Mouse (Mus musculus) liver, adult 2 months (tissue): ENCODE measurements around the gene Hexa. TPM values are rescaled to one million over a fixed set of nuclear protein-coding genes. Genes with fewer than 3 reads are reported as not detected.

Experiments
- DNase-seq: peaks from one replicate; pipeline ENCODE4 v3.0.0-alpha.2; 2011; ENCODE audit warnings: low read depth, low spot score; ENCODE audit errors: extremely low read depth
- H3K27ac ChIP-seq: fragments of 200-500 bp; replicated peaks from 2 replicates; pipeline ENCODE4 v1.5.1; 2012; ENCODE audit warnings: low read depth, mild to moderate bottlenecking, control low read depth, inconsistent platforms, low read length; ENCODE audit not compliant: insufficient read depth
- H3K27me3 ChIP-seq: fragments of 200-500 bp; 2 replicates; pipeline ENCODE4 v1.6.1; 2012; ENCODE audit warnings: mild to moderate bottlenecking, moderate library complexity, low read length, inconsistent platforms; ENCODE audit not compliant: control insufficient read depth, insufficient read depth
- H3K36me3 ChIP-seq: fragments of 200-500 bp; 2 replicates; pipeline ENCODE4 v1.6.1; 2012; ENCODE audit warnings: low read length, inconsistent platforms; ENCODE audit not compliant: control insufficient read depth, insufficient read depth
- H3K4me1 ChIP-seq: fragments of 200-500 bp; 2 replicates; pipeline ENCODE4 v1.6.1; 2011; ENCODE audit warnings: low read length; ENCODE audit not compliant: control insufficient read depth, insufficient read depth
- H3K4me3 ChIP-seq: fragments of 200-500 bp; 2 replicates; pipeline ENCODE4 v1.5.1; 2011; ENCODE audit warnings: low read depth, mild to moderate bottlenecking, control low read depth, low read length, moderate library complexity; ENCODE audit not compliant: insufficient read depth
- H3K79me2 ChIP-seq: fragments of 200-500 bp; 2 replicates; pipeline ENCODE4 v1.6.1; 2012; ENCODE audit warnings: inconsistent platforms, mild to moderate bottlenecking, low read length, moderate library complexity; ENCODE audit not compliant: control insufficient read depth, insufficient read depth
- H3K9ac ChIP-seq: fragments of 200-500 bp; 2 replicates; pipeline ENCODE4 v1.6.1; 2012; ENCODE audit warnings: low read depth, mild to moderate bottlenecking, control low read depth, inconsistent platforms, low read length
- CTCF ChIP-seq: fragments of 200-500 bp; IDR thresholded peaks from 2 replicates; pipeline ENCODE4 v1.5.1; 2011; ENCODE audit warnings: low read depth, low read length, control low read depth
- POLR2A ChIP-seq: fragments of 200-500 bp; IDR thresholded peaks from 2 replicates; pipeline ENCODE4 v1.6.1; 2011; ENCODE audit warnings: low read length, control low read depth; ENCODE audit not compliant: insufficient read depth; ENCODE audit errors: extremely low read depth
- WGBS: fragments of 180-500 bp; shearing (Covaris S2); methylation state at CpG from one replicate; pipeline ENCODE4 v1.1.7; 2018; 5-methylcytosine and 5-hydroxymethylcytosine counted together
- polyA plus RNA-seq: library from polyadenylated mRNA; depleted of rRNA; stranded (reverse); fragments of >200 nt; gene quantifications from 2 replicates; pipeline ENCODE4 v1.2.3, GENCODE M21; 2012; rRNA removed
- total RNA-seq: library from RNA; depleted of rRNA; stranded (reverse); fragments of >200 nt; gene quantifications from 2 replicates; pipeline ENCODE4 v1.2.3, GENCODE M21; 2014; rRNA removed

The Hexa gene
- 39.6 and 46.2 TPM in 2 replicates for total RNA-seq
- polyA plus RNA-seq, result 38.9 and 46.2 TPM in 2 replicates

DNA sequence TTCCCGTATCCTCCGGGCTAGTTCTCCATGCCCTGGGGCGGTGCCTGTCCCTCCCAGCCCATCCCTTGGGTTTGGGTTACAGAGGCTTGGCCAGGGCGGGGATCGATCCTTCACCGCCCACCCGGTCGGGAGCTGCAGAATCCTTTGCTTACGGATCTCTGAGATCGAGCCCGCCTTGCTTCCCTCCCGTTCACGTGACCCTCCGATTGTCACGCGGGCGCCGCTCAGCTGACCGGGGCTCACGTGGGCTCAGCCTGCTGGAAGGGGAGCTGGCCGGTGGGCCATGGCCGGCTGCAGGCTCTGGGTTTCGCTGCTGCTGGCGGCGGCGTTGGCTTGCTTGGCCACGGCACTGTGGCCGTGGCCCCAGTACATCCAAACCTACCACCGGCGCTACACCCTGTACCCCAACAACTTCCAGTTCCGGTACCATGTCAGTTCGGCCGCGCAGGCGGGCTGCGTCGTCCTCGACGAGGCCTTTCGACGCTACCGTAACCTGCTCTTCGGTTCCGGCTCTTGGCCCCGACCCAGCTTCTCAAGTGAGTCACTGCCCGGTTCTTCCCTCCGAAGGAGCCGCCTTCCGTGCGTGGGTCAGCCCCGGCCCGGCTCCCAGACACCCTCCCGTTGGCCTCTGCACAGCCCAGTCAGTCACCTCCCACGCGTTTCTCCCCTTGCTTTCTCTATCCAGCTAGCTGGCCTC, at the start of gene Hexa, which contains the start of gene Tmem202:
Hexa (plus strand) TSS at position 100 of the 697 bp plus-strand sequence.
Tmem202 (minus strand) TSS at position 407 of the 697 bp plus-strand sequence.
- TF ChIP-seq CTCF, result no peak
- peak; percentile 51; the same call in 1 of the 2 replicates for TF ChIP-seq POLR2A
- whole genome bisulfite sequencing, result 2% methylated on average over 55 of the region's 55 CpGs
- peak within 1 kb of the TSS; percentile 82 for H3K9ac ChIP-seq
- H3K79me2 ChIP-seq, result no peaks in the 10 kb centered on the region; the same call in 1 of the 2 replicates
- H3K27me3 ChIP-seq, result no peaks in the 10 kb centered on the region
- peaks cover 5% of the 10 kb centered on the region for H3K4me1 ChIP-seq
- H3K36me3 ChIP-seq, result no peaks in the 10 kb centered on the region
- peak within 1 kb of the TSS; percentile 79 for H3K4me3 ChIP-seq
- DNase-seq, result peak; percentile 77
- H3K27ac ChIP-seq, result peak within 1 kb of the TSS; percentile 63

DNA sequence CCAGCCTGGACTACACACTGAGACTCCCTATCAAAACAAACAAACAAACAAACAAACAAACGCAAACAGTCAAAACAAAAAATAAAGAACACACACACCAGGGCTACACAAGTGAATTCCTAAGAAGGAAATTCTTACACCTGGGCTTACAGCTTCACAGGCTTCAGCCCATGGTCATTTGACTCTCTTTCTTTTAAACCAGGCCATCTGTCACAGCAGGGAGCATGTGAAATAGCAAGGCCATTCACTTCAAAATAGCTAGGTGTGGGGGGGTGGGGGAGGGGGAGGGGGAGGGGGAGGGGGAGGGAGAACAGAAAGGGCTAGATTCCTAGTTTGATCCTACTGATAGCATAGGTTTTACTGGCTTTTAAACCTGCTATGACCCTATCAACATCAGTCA, 31.2 kb upstream of the Hexa start:
- no peaks in the 10 kb centered on the region for H3K4me1 ChIP-seq
- H3K27ac ChIP-seq, result no peak overlapping the region
- no peaks in the 10 kb centered on the region for H3K79me2 ChIP-seq
- WGBS, result 41% methylated on average over 1 of the region's 1 CpGs
- no peaks in the 10 kb centered on the region for H3K27me3 ChIP-seq
- no peaks in the 10 kb centered on the region for H3K36me3 ChIP-seq
- no peak overlapping the region for H3K9ac ChIP-seq
- no peak for TF ChIP-seq CTCF
- TF ChIP-seq POLR2A, result no peak
- no peak for DNase-seq
- H3K4me3 ChIP-seq, result no peak overlapping the region

DNA sequence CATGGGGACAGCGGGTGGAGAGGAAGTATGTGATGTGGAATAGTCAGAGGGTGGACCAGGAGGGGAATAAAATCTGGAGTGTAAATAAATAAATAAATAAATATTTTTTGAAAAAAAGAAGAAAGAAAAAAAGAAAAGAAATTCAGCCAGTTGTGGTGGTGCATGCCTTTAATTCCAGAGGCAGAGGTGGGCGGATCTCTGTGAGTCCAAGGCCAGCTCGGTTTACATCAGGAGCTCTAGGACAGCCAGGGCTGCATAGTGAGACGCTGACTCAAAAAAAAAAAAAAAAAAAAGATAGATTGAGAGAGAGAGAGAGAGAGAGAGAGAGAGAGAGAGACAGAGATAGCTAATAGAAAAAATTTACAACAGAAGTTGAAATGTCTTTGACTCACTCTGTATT, 27.0 kb upstream of the Hexa start:
- H3K9ac ChIP-seq, result no peak overlapping the region
- no peaks in the 10 kb centered on the region for H3K79me2 ChIP-seq
- no peaks in the 10 kb centered on the region for H3K4me1 ChIP-seq
- no peak for DNase-seq
- H3K36me3 ChIP-seq, result no peaks in the 10 kb centered on the region
- 41% methylated on average over 4 of the region's 4 CpGs for WGBS
- no peaks in the 10 kb centered on the region for H3K27me3 ChIP-seq
- no peak overlapping the region for H3K27ac ChIP-seq
- no peak for TF ChIP-seq CTCF
- no peak for TF ChIP-seq POLR2A
- H3K4me3 ChIP-seq, result no peak overlapping the region

DNA sequence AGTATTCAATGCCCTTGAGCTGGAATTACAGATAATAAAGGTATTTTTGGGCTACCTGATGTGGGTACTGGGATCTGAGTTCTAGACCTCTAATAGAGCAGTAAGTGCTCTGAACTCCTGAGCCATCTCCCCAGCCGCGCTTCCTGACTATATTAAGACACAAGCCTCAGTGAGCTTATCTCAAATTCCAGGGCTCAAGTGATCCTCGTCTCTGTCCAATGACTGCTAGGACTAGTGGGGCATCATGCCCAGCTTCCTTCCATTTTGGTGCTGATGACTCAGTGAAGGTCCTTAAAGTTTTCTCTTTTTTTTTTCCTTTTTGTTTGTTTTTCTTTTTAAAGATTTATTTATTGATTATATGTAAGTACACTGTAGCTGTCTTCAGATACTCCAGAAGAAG, 24.3 kb upstream of the Hexa start:
- no peak for DNase-seq
- Histone ChIP-seq H3K36me3 (no peaks in the 10 kb centered on the region), H3K79me2 (no peaks in the 10 kb centered on the region), H3K4me1 (no peaks in the 10 kb centered on the region), H3K9ac (no peak overlapping the region), H3K4me3 (no peak overlapping the region), H3K27ac (no peak overlapping the region), H3K27me3 (no peaks in the 10 kb centered on the region)
- WGBS, result 51% methylated on average over 3 of the region's 3 CpGs
- TF ChIP-seq CTCF (no peak), POLR2A (no peak)

DNA sequence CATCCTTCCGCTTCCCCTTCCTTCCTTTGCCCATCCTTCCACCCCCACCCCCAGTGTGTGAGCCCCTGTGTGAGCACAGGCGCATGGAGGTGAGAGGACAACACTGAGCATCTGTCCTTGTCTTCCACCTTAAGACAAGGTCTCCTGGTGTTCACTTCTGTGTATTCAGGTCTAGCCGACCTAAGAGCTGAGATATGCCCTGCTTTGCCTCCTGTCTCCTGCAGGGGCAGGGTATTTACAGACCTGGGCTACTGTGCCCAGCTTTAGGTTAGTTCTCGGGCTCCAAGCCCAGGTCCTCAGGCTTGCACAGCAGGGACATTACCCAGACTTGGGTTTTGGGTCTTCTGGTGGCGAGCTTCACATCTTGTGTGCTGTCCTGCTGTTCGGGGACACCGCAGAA, 22.2 kb upstream of the Hexa start:
- Histone ChIP-seq H3K27me3 (no peaks in the 10 kb centered on the region), H3K4me3 (no peak overlapping the region), H3K9ac (no peak overlapping the region), H3K79me2 (no peaks in the 10 kb centered on the region), H3K27ac (no peak overlapping the region), H3K4me1 (no peaks in the 10 kb centered on the region), H3K36me3 (no peaks in the 10 kb centered on the region)
- TF ChIP-seq CTCF (no peak), POLR2A (no peak)
- 65% methylated on average over 7 of the region's 7 CpGs for WGBS
- no peak for DNase-seq

DNA sequence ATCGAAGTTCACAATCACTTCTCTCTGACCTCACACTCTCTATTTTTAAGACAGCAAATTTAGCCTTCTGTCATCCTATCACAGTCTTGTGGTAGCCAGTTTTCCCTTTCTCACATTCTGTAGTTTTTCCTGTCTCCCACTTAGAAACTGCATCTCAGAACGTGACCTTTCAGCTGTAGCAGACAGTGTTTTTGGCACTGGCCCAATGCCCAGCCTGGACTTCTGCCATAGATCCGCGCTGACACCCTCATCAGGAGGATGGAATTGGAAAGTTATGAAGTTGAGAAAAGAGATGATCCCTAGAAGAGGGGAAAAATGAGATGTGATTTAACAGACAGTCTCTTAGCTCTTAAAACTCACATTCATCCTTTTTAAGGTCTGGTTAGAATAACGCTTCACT, 20.4 kb upstream of the Hexa start:
- no peaks in the 10 kb centered on the region for H3K79me2 ChIP-seq
- DNase-seq, result no peak
- no peaks in the 10 kb centered on the region for H3K4me1 ChIP-seq
- H3K36me3 ChIP-seq, result no peaks in the 10 kb centered on the region
- TF ChIP-seq POLR2A (no peak), CTCF (no peak)
- no peaks in the 10 kb centered on the region for H3K27me3 ChIP-seq
- no peak overlapping the region for H3K9ac ChIP-seq
- H3K27ac ChIP-seq, result no peak overlapping the region
- 40% methylated on average over 5 of the region's 5 CpGs for WGBS
- H3K4me3 ChIP-seq, result no peak overlapping the region
